12 mouse cellular contexts compared by ENCODE assay signal in the genomic region with DNA sequence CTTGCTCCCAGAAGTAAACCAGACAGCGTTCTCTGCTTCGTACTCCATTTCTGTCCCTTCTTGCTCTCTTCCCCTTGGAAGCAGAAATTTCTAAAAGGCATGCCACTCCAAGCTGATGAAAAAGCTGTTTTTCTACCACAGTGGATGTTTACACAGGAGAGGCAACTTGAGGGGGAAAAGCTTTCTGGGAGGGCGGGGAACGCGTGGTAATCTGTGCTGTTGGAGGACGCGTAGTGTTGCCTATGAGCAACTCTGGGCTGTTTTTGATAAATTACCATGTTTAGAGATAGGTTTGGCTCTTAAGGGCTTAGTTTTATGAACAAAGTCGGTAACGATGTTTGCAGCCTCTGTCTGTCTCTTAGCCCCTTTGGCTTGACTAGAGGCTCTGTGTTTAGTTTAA. TPM values are rescaled to one million over a fixed set of nuclear protein-coding genes. Genes with fewer than 3 reads are reported as not detected.
A peak's percentile ranks its signal among the peaks of the same experiment; 100 is the strongest.
DNase-seq lines count a peak whose midpoint lies in the region; ATAC-seq and TF ChIP-seq lines count a peak whose summit lies in the region.
"Had no signal": no experiment of that assay in that cellular context is flagged by ENCODE, and none has a peak within 500 bp of the region (broad histone marks: within the 10 kb centered on the region; RNA-seq: fewer than 3 reads in every experiment).

No protein-coding gene starts in this region.

- H3K27ac ChIP-seq in left cerebral cortex, adult 2 months: peak overlapping the region; percentile 87
- H3K27ac ChIP-seq in forebrain, embryonic 10.5 days: peak overlapping the region; percentile 66; the same call in 1 of the 2 replicates
- H3K27ac ChIP-seq in hindbrain, embryonic 16.5 days (ENCODE audit: low read depth, low read length): peak overlapping the region; percentile 72
- H3K27ac ChIP-seq in midbrain, embryonic 16.5 days (ENCODE audit: low read length): peak overlapping the region; percentile 81

- no peak for TF ChIP-seq CTCF in left cerebral cortex, adult 2 months (IDR thresholded peaks at IDR 0.05)

- peak overlapping the region; percentile 46 for H3K4me2 ChIP-seq in hindbrain, embryonic 16.5 days (ENCODE audit: low read length)
- peak overlapping the region; percentile 48 for H3K4me2 ChIP-seq in midbrain, embryonic 16.5 days (ENCODE audit: low read length)

- H3K9ac ChIP-seq in hindbrain, embryonic 16.5 days (ENCODE audit: low read depth, low read length): peak overlapping the region; percentile 50
- H3K9ac ChIP-seq in midbrain, embryonic 16.5 days (ENCODE audit: low read depth, low read length): peak overlapping the region; percentile 38; the same call in 1 of the 2 replicates

- intact Hi-C loops in left cerebral cortex, adult 2 months (cut with DNase I): no loop called here
- intact Hi-C loops in left cerebral cortex, postnatal 14 days (cut with DNase I): no loop called here

- H3K4me3 ChIP-seq in left cerebral cortex, adult 2 months: peak overlapping the region; percentile 4; the same call in 1 of the 2 replicates
- H3K4me3 ChIP-seq in forebrain, embryonic 10.5 days: no peak overlapping the region; the same call in 1 of the 2 replicates
- H3K4me3 ChIP-seq in hindbrain, embryonic 16.5 days (ENCODE audit: low read length): no peak overlapping the region; the same call in 1 of the 2 replicates
- peak overlapping the region; percentile 15; the same call in 1 of the 2 replicates for H3K4me3 ChIP-seq in midbrain, embryonic 16.5 days (ENCODE audit: low read depth, low read length)

- peaks cover 22% of the 10 kb centered on the region for H3K36me3 ChIP-seq in forebrain, embryonic 10.5 days (replicated peaks)
- H3K36me3 ChIP-seq in hindbrain, embryonic 16.5 days (ENCODE audit: control insufficient read depth, insufficient read depth, low read length): no peaks in the 10 kb centered on the region
- no peaks in the 10 kb centered on the region for H3K36me3 ChIP-seq in midbrain, embryonic 16.5 days (ENCODE audit: control insufficient read depth, insufficient read depth, low read length)

- peaks cover 90% of the 10 kb centered on the region for H3K4me1 ChIP-seq in forebrain, embryonic 10.5 days
- H3K4me1 ChIP-seq in hindbrain, embryonic 16.5 days (ENCODE audit: control insufficient read depth, insufficient read depth, low read depth, low read length): peaks cover 42% of the 10 kb centered on the region
- H3K4me1 ChIP-seq in midbrain, embryonic 16.5 days (ENCODE audit: control insufficient read depth, insufficient read depth, low read length): peaks cover 72% of the 10 kb centered on the region

- DNase-seq in left cerebral cortex, adult 2 months (ENCODE audit: extremely low spot score in 1 of 2, low spot score in 2 of 2): no peak
- no peak for DNase-seq in left cerebral cortex, adult 18-20 months (ENCODE audit: low spot score in 2 of 2)
- no peak for DNase-seq in forebrain, embryonic 10.5 days (ENCODE audit: extremely low spot score, low spot score)
- no peak for DNase-seq in left cerebral cortex, postnatal 14 days (ENCODE audit: low spot score in 2 of 2)
- DNase-seq in kidney, adult 8-10 months: no peak
- no peak for DNase-seq in kidney, adult 18-20 months
- DNase-seq: cerebellum, adult 11-12 months had no signal

- 68% methylated on average over 9 of the region's 9 CpGs for WGBS in forebrain, embryonic 10.5 days
- WGBS in hindbrain, embryonic 16.5 days: 38% methylated on average over 9 of the region's 9 CpGs
- 34% methylated on average over 9 of the region's 9 CpGs for WGBS in midbrain, embryonic 16.5 days

- peaks cover 13% of the 10 kb centered on the region for H3K27me3 ChIP-seq in forebrain, embryonic 10.5 days (ENCODE audit: poor library complexity, severe bottlenecking)
- no peaks in the 10 kb centered on the region for H3K27me3 ChIP-seq in hindbrain, embryonic 16.5 days (replicated peaks; ENCODE audit: control insufficient read depth, insufficient read depth, low read length)
- no peaks in the 10 kb centered on the region for H3K27me3 ChIP-seq in midbrain, embryonic 16.5 days (ENCODE audit: control insufficient read depth, insufficient read depth, low read depth, low read length)

- ATAC-seq in hindbrain, embryonic 16.5 days: no peak
- ATAC-seq in midbrain, embryonic 16.5 days: peak; percentile 27; the same call in 1 of the 2 replicates

- H3K9me3 ChIP-seq in forebrain, embryonic 10.5 days: no peaks in the 10 kb centered on the region
- H3K9me3 ChIP-seq in hindbrain, embryonic 16.5 days (ENCODE audit: control insufficient read depth, low read length): no peaks in the 10 kb centered on the region
- H3K9me3 ChIP-seq in midbrain, embryonic 16.5 days (replicated peaks; ENCODE audit: control insufficient read depth, low read length, poor library complexity, severe bottlenecking): no peaks in the 10 kb centered on the region

RNA-seq across cellular contexts. Expression of gene Bcl11a, which starts 17.4 kb away (rescaled TPM):
- total RNA-seq in left cerebral cortex, adult 2 months (2021): 100 to 1,000 TPM; 101 to 103 TPM
- total RNA-seq in left cerebral cortex, adult 18-20 months (2021): 10 to 100 TPM; 87.2 to 93.6 TPM
- polyA plus RNA-seq in forebrain, embryonic 10.5 days (2016; fragmentation: Nextera tagmentation; extraction: Ambion mirVana): 37.6 and 44.1 TPM in 2 replicates
- 97.9 and 105 TPM in 2 replicates for polyA plus RNA-seq in hindbrain, embryonic 16.5 days (2015; fragmentation: Nextera tagmentation; extraction: Ambion mirVana)
- 99.8 and 107 TPM in 2 replicates for polyA plus RNA-seq in midbrain, embryonic 16.5 days (2015; fragmentation: Nextera tagmentation; extraction: Ambion mirVana)
- 100 to 1,000 TPM; 114 to 125 TPM for total RNA-seq in left cerebral cortex, postnatal 14 days (2021)

RNA-seq across cellular contexts. Expression of gene A830031A19Rik, which starts 20.4 kb away (rescaled TPM):
- total RNA-seq in left cerebral cortex, adult 2 months (2021): 1 to 10 TPM in 1 of 2 experiments, under 1 TPM in 1; 0.82 to 1.4 TPM
- total RNA-seq in left cerebral cortex, adult 18-20 months (2021): 1 to 10 TPM; 1.1 to 1.4 TPM
- not detected in 2 replicates for polyA plus RNA-seq in forebrain, embryonic 10.5 days (2016; fragmentation: Nextera tagmentation; extraction: Ambion mirVana)
- polyA plus RNA-seq in hindbrain, embryonic 16.5 days (2015; fragmentation: Nextera tagmentation; extraction: Ambion mirVana): 0.21 TPM in 1 of 2 replicates, not detected in the other
- polyA plus RNA-seq in midbrain, embryonic 16.5 days (2015; fragmentation: Nextera tagmentation; extraction: Ambion mirVana): not detected in 2 replicates
- 1 to 10 TPM in 1 of 2 experiments, under 1 TPM in 1; 0.66 to 1.1 TPM for total RNA-seq in left cerebral cortex, postnatal 14 days (2021)
- total RNA-seq: neutrophil, adult 5-6 weeks had no signal
- polyA plus RNA-seq: liver, embryonic 16.5 days; spleen, adult 2 months had no signal

Comparison
In these comparisons a context has a peak if more than half of its experiments do, and no peak if none do; other contexts are left out.
1. H3K4me3 ChIP-seq: peak in left cerebral cortex, adult 2 months (single experiment) and midbrain, embryonic 16.5 days (single experiment); none in forebrain, embryonic 10.5 days (single experiment) and hindbrain, embryonic 16.5 days (single experiment).
2. Peak in every context shown above with its lines, with median percentiles within 50 percentile points of each other: H3K27ac ChIP-seq.